Mouse (Mus musculus) bone marrow, adult 2 months (tissue): ENCODE data around the gene Pdx1.

Source experiments
- CTCF ChIP-seq: fragments of 200-500 bp; IDR thresholded peaks from 2 replicates; pipeline ENCODE4 v1.5.1; 2011; ENCODE audit warnings: low read length, control low read depth; ENCODE audit not compliant: control insufficient read depth, insufficient read depth
- POLR2A ChIP-seq: fragments of 200-500 bp; IDR thresholded peaks from 2 replicates; pipeline ENCODE4 v1.6.1; 2011; ENCODE audit warnings: low read depth, mild to moderate bottlenecking, control low read depth, low read length, borderline replicate concordance; ENCODE audit not compliant: control insufficient read depth

- TF ChIP-seq CTCF: no peak
- no peak for TF ChIP-seq POLR2A
Measured at GRCm38 (mm10) chr5:147275761-147276160, 6.0 kb downstream of the Pdx1 start.
